Mouse (Mus musculus): ENCODE measurements around the gene Abr. TPM values are rescaled to one million over a fixed set of nuclear protein-coding genes. Genes with fewer than 3 reads are reported as not detected.

Gene Abr
- polyA plus RNA-seq, 1 experiment from 2014 or later = 40.4 TPM

DNA sequence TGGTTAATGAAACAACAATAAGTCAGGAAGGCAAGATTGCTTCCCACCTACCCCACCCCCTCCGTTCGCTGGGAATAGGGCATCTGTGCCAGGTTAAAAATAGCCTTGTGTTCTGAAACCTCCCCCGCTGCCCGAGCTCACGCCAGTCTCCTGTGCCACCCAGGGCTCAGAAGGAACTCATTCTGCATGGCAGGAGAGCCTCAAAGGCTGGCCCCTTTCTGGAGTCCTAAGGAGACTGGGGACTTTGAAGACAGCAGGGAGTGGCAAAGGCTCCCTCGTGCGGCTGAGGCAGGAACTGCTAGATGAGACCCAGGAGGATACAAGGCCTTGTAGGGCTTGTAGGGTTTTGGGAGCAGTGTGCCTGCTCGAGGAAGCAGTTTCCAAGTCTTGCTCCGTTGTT, 25.4 kb upstream of the Abr start:
- peak; percentile 49; the same call in 1 of the 2 replicates for ATAC-seq (ENCODE audit: low FRiP score, low TSS enrichment)
- Histone ChIP-seq H3K36me3 (ENCODE audit: insufficient read depth, low read length) (no peaks in the 10 kb centered on the region), H3K4me1 (ENCODE audit: insufficient read depth, low read length) (peaks cover 24% of the 10 kb centered on the region), H3K9me3 (ENCODE audit: low read length) (no peaks in the 10 kb centered on the region), H3K9ac (replicated peaks; ENCODE audit: low read length) (no peak overlapping the region), H3K4me2 (replicated peaks; ENCODE audit: low read depth, low read length) (peak overlapping the region; percentile 37), H3K4me3 (ENCODE audit: low read length) (0 out of 2 replicates have a peak overlapping the region, but pooled peaks have one; percentile 3), H3K27me3 (ENCODE audit: insufficient read depth, low read length) (no peaks in the 10 kb centered on the region), H3K27ac (ENCODE audit: low read length) (no peak overlapping the region)
- WGBS = 3% methylated on average over 9 of the region's 9 CpGs

DNA sequence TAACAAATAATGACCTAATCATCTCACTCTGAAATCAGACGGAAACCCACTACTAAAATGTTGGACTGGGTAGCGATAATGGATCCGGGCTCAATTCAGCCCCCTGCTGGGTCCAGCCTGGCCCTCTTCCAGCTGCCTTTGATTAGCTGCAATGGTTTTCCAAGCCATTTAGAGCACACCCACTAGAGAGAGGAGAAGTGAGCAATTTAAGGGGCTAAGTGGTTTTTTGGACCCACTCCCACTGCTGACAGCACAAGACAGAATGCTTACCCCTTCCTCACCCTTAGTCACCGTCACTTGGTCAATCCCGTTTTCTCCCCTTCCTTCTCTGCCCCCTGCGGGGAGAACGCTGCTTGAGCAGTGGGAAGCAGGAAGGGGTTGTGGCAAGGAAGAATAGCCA, 24.9 kb upstream of the Abr start:
- H3K4me2 ChIP-seq (replicated peaks; ENCODE audit: low read depth, low read length) = peak overlapping the region; percentile 37
- H3K4me3 ChIP-seq (ENCODE audit: low read length) = 0 out of 2 replicates have a peak overlapping the region, but pooled peaks have one; percentile 3
- no peaks in the 10 kb centered on the region for H3K27me3 ChIP-seq (ENCODE audit: insufficient read depth, low read length)
- no peak overlapping the region for H3K27ac ChIP-seq (ENCODE audit: low read length)
- no peaks in the 10 kb centered on the region for H3K36me3 ChIP-seq (ENCODE audit: insufficient read depth, low read length)
- no peak for ATAC-seq (ENCODE audit: low FRiP score, low TSS enrichment)
- H3K9ac ChIP-seq (replicated peaks; ENCODE audit: low read length) = no peak overlapping the region
- H3K9me3 ChIP-seq (ENCODE audit: low read length) = no peaks in the 10 kb centered on the region
- H3K4me1 ChIP-seq (ENCODE audit: insufficient read depth, low read length) = peaks cover 24% of the 10 kb centered on the region
- 7% methylated on average over 7 of the region's 7 CpGs for WGBS

GRCm38 (mm10) chr11:76645955-76646354, 23.8 kb upstream of the Abr start:
- Histone ChIP-seq H3K9ac (replicated peaks; ENCODE audit: low read length) (peak overlapping the region; percentile 60; the same call in 1 of the 2 replicates), H3K4me1 (ENCODE audit: insufficient read depth, low read length) (peaks cover 24% of the 10 kb centered on the region), H3K27ac (ENCODE audit: low read length) (peak overlapping the region; percentile 52), H3K9me3 (ENCODE audit: low read length) (no peaks in the 10 kb centered on the region), H3K4me3 (ENCODE audit: low read length) (peak overlapping the region; percentile 35), H3K27me3 (ENCODE audit: insufficient read depth, low read length) (no peaks in the 10 kb centered on the region), H3K36me3 (ENCODE audit: insufficient read depth, low read length) (no peaks in the 10 kb centered on the region), H3K4me2 (replicated peaks; ENCODE audit: low read depth, low read length) (peak overlapping the region; percentile 62)
- ATAC-seq (ENCODE audit: low FRiP score, low TSS enrichment) = peak; percentile 83
- WGBS = under 1% methylated on average over 19 of the region's 19 CpGs

DNA sequence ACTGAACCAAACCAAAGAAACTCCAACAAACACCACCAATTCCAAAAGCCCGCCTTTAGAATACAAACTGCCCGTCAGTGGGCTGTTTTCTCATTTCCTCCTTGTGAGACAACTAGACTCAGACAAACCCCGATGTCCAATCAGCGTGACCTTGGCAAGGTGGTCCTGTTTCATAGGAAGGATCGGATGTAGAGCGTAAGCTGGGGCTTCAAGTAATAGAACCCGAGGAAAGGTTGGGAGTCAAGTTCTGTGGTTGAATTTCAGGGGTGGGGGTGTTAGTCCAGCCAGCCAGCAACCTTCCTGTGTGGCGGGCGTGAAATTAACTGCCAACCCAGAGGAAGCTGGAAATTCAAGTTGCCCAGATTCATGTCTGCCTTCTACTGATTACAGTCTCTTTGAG, 22.9 kb upstream of the Abr start:
- Histone ChIP-seq H3K36me3 (ENCODE audit: insufficient read depth, low read length) (no peaks in the 10 kb centered on the region), H3K9ac (replicated peaks; ENCODE audit: low read length) (no peak overlapping the region), H3K4me3 (ENCODE audit: low read length) (no peak overlapping the region), H3K9me3 (ENCODE audit: low read length) (no peaks in the 10 kb centered on the region), H3K4me1 (ENCODE audit: insufficient read depth, low read length) (peaks cover 24% of the 10 kb centered on the region), H3K27ac (ENCODE audit: low read length) (peak overlapping the region; percentile 61), H3K27me3 (ENCODE audit: insufficient read depth, low read length) (no peaks in the 10 kb centered on the region), H3K4me2 (replicated peaks; ENCODE audit: low read depth, low read length) (peak overlapping the region; percentile 62)
- no peak; the same call in 1 of the 2 replicates for ATAC-seq (ENCODE audit: low FRiP score, low TSS enrichment)
- WGBS = 25% methylated on average over 9 of the region's 9 CpGs

DNA sequence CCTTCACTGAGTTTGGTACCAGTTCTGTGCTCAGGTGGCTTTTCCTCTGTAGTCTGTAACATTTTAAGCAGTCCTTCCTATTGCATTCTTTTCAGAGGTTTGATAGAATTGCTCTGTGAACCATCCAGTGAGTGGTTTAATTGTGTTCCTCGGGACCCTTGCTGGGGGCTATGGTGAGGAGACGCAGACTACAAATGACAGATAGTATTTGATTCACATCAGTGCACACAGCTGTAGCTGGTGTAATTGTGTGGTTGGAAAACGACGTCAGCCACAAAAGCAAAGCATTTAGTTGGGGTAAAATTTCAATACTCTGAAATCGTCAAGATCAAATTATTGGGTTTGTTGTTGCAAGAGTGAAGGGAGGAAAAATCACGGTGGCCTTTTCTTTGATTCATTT, 22.1 kb upstream of the Abr start:
- H3K4me2 ChIP-seq (replicated peaks; ENCODE audit: low read depth, low read length) = no peak overlapping the region
- no peaks in the 10 kb centered on the region for H3K36me3 ChIP-seq (ENCODE audit: insufficient read depth, low read length)
- H3K9me3 ChIP-seq (ENCODE audit: low read length) = no peaks in the 10 kb centered on the region
- peaks cover 24% of the 10 kb centered on the region for H3K4me1 ChIP-seq (ENCODE audit: insufficient read depth, low read length)
- no peaks in the 10 kb centered on the region for H3K27me3 ChIP-seq (ENCODE audit: insufficient read depth, low read length)
- no peak overlapping the region for H3K4me3 ChIP-seq (ENCODE audit: low read length)
- ATAC-seq (ENCODE audit: low FRiP score, low TSS enrichment) = no peak
- peak overlapping the region; percentile 61 for H3K27ac ChIP-seq (ENCODE audit: low read length)
- no peak overlapping the region for H3K9ac ChIP-seq (replicated peaks; ENCODE audit: low read length)
- WGBS = 37% methylated on average over 6 of the region's 6 CpGs

- no peaks in the 10 kb centered on the region for H3K27me3 ChIP-seq (ENCODE audit: insufficient read depth, low read length)
- H3K4me1 ChIP-seq (ENCODE audit: insufficient read depth, low read length) = peaks cover 10% of the 10 kb centered on the region; the same call in 1 of the 2 replicates
- H3K36me3 ChIP-seq (ENCODE audit: insufficient read depth, low read length) = no peaks in the 10 kb centered on the region
- no peak overlapping the region for H3K27ac ChIP-seq (ENCODE audit: low read length)
- 74% methylated on average over 4 of the region's 4 CpGs for WGBS
- H3K9me3 ChIP-seq (ENCODE audit: low read length) = no peaks in the 10 kb centered on the region
- no peak for ATAC-seq (ENCODE audit: low FRiP score, low TSS enrichment)
- H3K4me2 ChIP-seq (replicated peaks; ENCODE audit: low read depth, low read length) = no peak overlapping the region
- no peak overlapping the region for H3K9ac ChIP-seq (replicated peaks; ENCODE audit: low read length)
- H3K4me3 ChIP-seq (ENCODE audit: low read length) = no peak overlapping the region
These were observed 18.1 kb upstream of the Abr start for GRCm38 (mm10) chr11:76640231-76640630.

- peaks cover 5% of the 10 kb centered on the region; the same call in 1 of the 2 replicates for H3K4me1 ChIP-seq (ENCODE audit: insufficient read depth, low read length)
- no peak overlapping the region for H3K9ac ChIP-seq (replicated peaks; ENCODE audit: low read length)
- no peak overlapping the region for H3K4me2 ChIP-seq (replicated peaks; ENCODE audit: low read depth, low read length)
- no peak overlapping the region for H3K4me3 ChIP-seq (ENCODE audit: low read length)
- ATAC-seq (ENCODE audit: low FRiP score, low TSS enrichment) = no peak
- H3K36me3 ChIP-seq (ENCODE audit: insufficient read depth, low read length) = no peaks in the 10 kb centered on the region
- no peaks in the 10 kb centered on the region for H3K27me3 ChIP-seq (ENCODE audit: insufficient read depth, low read length)
- WGBS = 77% methylated on average over 17 of the region's 17 CpGs
- H3K27ac ChIP-seq (ENCODE audit: low read length) = no peak overlapping the region
- H3K9me3 ChIP-seq (ENCODE audit: low read length) = no peaks in the 10 kb centered on the region
These were observed 17.3 kb upstream of the Abr start for GRCm38 (mm10) chr11:76639269-76639985.

DNA sequence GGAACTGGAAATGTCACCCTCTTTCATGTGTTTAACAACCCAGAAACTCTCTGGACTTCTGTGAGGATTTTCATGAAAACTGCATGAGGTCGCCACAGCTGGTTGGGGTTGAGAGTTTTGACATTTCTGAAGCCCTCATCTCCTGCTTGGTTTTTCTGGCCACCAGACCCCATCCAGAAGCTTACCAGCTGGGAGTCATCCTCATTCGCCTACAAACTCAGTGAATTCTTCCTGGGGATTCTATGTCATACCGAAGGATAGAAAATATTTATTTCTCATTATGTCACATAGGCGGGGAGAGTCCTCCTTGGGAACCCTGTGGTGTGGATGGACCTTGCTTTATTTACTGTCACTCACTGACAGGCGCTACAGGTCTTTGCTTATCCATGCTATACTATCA, 8.4 kb upstream of the Abr start:
- no peak for ATAC-seq (ENCODE audit: low FRiP score, low TSS enrichment)
- Histone ChIP-seq H3K27ac (ENCODE audit: low read length) (peak overlapping the region; percentile 60), H3K9me3 (ENCODE audit: low read length) (no peaks in the 10 kb centered on the region), H3K4me2 (replicated peaks; ENCODE audit: low read depth, low read length) (no peak overlapping the region), H3K9ac (replicated peaks; ENCODE audit: low read length) (no peak overlapping the region), H3K27me3 (ENCODE audit: insufficient read depth, low read length) (no peaks in the 10 kb centered on the region), H3K36me3 (ENCODE audit: insufficient read depth, low read length) (no peaks in the 10 kb centered on the region), H3K4me3 (ENCODE audit: low read length) (no peak overlapping the region), H3K4me1 (ENCODE audit: insufficient read depth, low read length) (peaks cover 6% of the 10 kb centered on the region; the same call in 1 of the 2 replicates)
- 61% methylated on average over 5 of the region's 5 CpGs for WGBS

- H3K9me3 ChIP-seq (ENCODE audit: low read length) = no peaks in the 10 kb centered on the region
- no peaks in the 10 kb centered on the region for H3K27me3 ChIP-seq (ENCODE audit: insufficient read depth, low read length)
- H3K27ac ChIP-seq (ENCODE audit: low read length) = peak overlapping the region; percentile 60
- no peak overlapping the region for H3K4me2 ChIP-seq (replicated peaks; ENCODE audit: low read depth, low read length)
- ATAC-seq (ENCODE audit: low FRiP score, low TSS enrichment) = peak; percentile 77; the same call in 1 of the 2 replicates
- H3K4me3 ChIP-seq (ENCODE audit: low read length) = no peak overlapping the region
- 18% methylated on average over 2 of the region's 2 CpGs for WGBS
- peaks cover 8% of the 10 kb centered on the region; the same call in 1 of the 2 replicates for H3K4me1 ChIP-seq (ENCODE audit: insufficient read depth, low read length)
- H3K36me3 ChIP-seq (ENCODE audit: insufficient read depth, low read length) = no peaks in the 10 kb centered on the region
- H3K9ac ChIP-seq (replicated peaks; ENCODE audit: low read length) = no peak overlapping the region
These were observed 7.9 kb upstream of the Abr start for GRCm38 (mm10) chr11:76630023-76630422.

DNA sequence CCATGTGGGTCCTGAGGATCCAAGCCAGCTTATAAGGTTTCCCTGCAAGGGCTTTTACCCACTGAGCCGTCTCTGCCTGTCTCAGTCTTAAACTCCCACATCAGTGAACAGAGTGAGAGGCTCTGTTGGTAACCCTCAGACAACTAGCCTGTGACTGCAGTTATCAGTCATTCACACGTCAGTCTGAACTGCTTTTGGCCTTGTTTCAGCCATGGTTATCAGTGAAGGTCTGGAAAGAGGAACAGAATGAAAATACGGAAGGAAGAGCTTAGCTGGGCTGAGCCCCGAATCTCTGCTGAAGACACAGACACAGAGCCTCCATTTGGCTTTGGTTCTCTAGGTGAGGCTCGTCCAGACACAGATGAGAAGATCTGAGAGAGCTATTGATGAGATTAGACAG, 6.5 kb upstream of the Abr start:
- Histone ChIP-seq H3K9ac (replicated peaks; ENCODE audit: low read length) (no peak overlapping the region), H3K4me1 (ENCODE audit: insufficient read depth, low read length) (peaks cover 14% of the 10 kb centered on the region; the same call in 1 of the 2 replicates), H3K27me3 (ENCODE audit: insufficient read depth, low read length) (no peaks in the 10 kb centered on the region), H3K4me3 (ENCODE audit: low read length) (no peak overlapping the region), H3K4me2 (replicated peaks; ENCODE audit: low read depth, low read length) (no peak overlapping the region), H3K36me3 (ENCODE audit: insufficient read depth, low read length) (no peaks in the 10 kb centered on the region), H3K9me3 (ENCODE audit: low read length) (no peaks in the 10 kb centered on the region), H3K27ac (ENCODE audit: low read length) (no peak overlapping the region)
- WGBS = 57% methylated on average over 5 of the region's 5 CpGs
- no peak for ATAC-seq (ENCODE audit: low FRiP score, low TSS enrichment)

Measured in kidney, embryonic 16.5 days (tissue).